Mouse (Mus musculus) left cerebral cortex, postnatal 4 days (tissue): ENCODE measurements around the gene Fam131c. TPM values are rescaled to one million over a fixed set of nuclear protein-coding genes. Genes with fewer than 3 reads are reported as not detected.

ENCODE experiments used
- DNase-seq: peaks from one replicate; pipeline ENCODE4 v3.0.0-alpha.2; 2022
- intact Hi-C: fragments of 180-260 bp; cut with DNase I; formaldehyde crosslinking; loops from one replicate; pipeline ENCODE4 v1.15.1; 2025
- total RNA-seq, 2 experiments: library from RNA; stranded (reverse); gene quantifications; 2 replicates each; pipeline ENCODE4 v1.2.3; 2021

The Fam131c gene
- total RNA-seq, 2 experiments from 2014 or later, result 32.5 to 35.1 TPM

DNA sequence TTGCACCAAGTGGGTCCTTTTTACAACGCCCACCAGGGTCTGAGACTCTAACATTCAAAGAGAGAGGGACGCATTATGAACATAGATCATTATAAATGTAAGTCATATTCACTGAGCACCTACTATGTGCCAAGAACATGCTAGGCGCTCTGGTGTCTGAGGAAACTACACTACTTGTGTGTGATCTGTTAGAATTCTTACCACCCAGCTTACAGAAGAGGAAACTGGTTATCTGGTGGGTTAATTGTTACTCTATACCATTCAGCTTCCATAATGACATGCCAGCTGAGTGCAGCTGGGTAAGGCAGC, 37.2 kb downstream of the Fam131c start:
- DNase-seq, result no peak
- intact Hi-C loops, result no loop called here

DNA sequence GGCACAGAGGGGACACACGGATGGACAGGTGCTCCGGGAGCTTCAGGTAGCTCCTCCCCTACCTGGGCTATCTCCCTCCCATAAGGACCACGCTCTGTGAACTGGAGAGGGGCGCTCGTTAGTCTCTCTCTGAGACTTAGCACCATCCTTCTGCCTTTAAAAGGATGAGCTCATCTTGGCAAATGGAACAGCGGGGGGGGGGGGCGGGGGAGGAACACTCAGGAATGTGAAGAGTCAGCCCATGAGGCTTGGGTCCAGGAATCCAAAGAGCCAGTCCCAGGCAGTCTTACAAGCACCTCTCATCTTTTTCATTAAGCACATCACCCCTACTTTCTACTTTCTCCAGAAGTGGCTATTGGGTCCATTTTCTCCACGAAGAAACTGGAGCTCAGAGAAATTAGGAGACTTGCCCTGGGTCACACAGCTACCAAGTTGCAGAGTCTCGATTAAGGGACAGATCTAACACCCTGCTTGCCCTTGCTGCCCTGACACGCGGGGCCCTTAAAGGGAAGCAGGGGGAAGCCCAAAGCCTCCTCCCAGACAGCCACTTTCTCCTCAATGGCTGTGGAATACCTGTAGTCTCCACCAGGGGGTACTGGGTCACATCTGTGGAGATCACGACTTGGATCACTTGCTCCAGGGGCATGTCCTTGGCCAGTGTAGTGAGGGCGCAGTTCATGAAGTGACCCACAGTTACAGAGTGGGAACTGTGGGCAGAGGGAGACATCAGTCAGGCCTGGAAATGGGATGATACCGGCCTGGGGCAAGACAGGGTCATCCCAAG, 38.7 kb downstream of the Fam131c start:
- intact Hi-C loops, result no loop called here
- no peak for DNase-seq

DNA sequence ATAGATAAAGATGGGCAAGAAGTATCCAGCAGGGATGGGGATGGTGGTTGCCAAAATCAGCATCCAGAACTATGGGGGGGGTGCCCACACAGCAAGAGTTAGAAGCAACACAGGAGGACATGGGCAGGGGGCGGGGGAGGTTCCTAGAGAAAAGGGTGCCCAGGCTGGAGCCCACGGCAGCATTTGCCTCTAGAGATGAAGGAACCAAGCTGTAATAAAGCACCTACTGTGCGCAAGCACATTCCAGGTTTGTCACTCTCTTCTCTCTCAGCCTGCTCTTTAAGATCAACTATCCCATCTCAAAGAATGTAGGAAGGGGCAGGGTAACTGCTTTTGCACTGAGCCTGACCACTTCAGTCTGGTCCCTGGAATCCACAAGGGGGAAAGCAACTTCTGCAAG, 40.6 kb downstream of the Fam131c start:
- no peak for DNase-seq
- intact Hi-C loops, result no loop called here

DNA sequence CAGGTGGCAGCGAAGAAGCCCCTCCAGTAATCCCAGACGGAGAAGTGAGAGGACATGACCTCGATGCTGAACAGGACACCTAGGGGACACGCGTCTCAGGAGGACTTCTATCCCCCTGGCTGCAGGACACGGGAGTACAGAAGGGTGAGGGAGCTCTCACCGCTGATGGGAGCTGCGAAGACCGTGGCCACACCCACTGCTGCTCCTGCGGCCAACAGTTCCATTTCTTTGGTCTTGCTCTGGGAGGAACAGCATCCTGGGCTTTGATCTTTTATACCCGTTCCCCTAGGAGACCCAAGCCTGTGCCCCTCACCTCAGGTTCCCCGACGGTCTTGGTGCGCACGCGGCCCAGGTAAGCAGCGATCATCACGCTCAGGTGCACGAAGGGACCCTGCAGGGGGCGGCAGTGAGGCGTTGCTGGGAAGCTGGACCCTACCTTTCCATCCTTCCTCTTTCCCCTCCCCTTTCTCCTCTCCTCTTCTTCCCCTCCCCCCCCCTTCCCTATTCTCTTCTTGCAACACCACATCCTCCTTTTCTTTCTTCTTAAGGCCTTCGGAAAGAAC, 43.5 kb downstream of the Fam131c start:
- intact Hi-C loops, result no loop called here

DNA sequence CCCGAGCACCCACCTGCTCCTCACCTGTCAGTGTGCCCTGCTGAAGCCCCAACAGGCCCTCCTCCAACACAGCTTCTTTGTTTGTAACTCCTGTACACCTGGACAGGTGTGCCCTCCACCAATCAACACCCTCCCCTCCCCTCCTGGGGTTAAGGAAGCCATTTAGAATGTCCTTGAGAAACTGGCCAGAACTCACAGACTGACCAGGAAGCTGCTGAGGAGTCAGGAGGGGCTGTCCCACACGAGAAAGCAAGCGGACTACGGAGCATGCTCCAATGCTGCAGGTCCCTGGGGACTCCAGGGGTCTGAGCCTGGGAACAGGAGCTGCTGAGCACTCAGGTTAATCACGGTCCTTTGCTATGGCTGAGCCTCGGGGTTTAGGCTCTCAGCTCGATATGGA, 47.9 kb downstream of the Fam131c start, which contains the start of gene Clcnkb:
Gene Clcnkb (minus strand): TSS at position 91 of the 400 bp plus-strand sequence.
- intact Hi-C loops, result no loop called here
- no peak for DNase-seq

More for the DNA sequence above, 43.5 kb downstream of the Fam131c start:
- no peak for DNase-seq

DNA sequence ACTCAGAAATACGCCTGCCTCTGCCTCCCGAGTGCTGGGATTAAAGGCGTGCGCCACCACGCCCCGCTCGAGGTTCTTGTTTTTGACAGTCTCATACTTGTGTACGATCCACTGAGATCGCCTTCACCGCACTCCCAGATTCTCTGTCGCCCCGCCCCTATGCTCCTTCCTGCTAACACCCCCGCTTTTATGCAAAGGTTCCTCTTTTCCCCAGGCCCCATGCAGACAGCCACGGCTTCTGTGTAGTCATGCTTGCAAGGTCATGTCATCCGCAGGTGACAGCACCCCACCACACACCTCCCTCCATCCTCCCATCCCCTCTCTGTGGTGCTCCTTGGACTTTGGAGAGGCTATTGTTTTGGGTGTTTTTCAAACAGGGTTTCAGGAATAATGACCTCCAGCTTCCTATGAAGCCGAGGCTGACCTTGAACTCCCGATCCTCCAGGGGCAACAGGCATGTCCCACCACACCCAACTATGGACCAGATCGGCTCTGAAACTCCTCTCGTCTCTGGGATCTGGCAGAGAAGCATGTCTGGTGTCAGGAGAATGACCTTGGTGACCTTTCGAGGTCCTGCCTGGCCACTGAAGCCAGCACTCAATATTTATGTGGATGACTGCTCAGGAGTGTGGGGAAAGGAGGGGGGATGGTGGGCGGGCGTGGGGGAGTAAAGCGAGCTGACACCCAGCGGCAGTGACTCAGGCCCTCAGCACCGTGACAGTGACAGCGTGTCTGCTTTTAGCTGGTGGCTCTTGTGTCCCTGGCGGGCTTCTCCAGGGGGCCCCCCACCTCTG, 51.6 kb downstream of the Fam131c start:
- no peak for DNase-seq
- intact Hi-C loops, result no loop called here

DNA sequence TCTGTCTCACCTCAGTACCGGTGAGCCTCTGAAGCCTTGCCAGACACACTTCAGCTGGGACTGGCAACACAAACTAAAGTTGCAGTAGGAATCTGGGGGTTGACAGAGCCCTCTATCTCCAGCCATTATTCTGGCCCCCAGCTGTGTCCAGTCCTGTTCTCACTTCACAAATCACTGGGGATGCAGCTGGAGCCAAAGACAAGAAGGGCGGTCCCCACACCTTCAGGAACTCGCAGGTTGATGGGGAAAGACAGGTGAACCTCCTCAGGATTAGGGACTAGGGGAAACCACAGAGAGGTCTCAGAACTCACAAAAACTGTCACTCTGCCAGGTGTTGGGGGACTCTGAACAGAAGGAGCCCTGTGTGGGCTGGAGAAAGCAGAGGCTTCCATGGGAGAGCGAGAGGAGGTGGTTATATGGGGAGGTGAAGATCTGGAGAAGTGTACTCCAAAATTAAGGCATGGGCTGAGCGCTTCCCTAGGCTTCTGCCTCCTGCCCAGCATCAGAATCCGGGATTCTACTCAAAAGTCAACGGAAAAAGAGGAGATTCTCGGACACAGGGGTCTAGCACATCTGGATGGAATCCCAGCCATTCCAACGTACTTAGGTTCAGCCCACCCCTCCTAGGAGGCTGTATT, 52.3 kb downstream of the Fam131c start, which contains the start of gene Hspb7:
Gene Hspb7 (plus strand): TSS at position 588 of the 638 bp plus-strand sequence.
- DNase-seq, result no peak
- intact Hi-C loops, result no loop called here

DNA sequence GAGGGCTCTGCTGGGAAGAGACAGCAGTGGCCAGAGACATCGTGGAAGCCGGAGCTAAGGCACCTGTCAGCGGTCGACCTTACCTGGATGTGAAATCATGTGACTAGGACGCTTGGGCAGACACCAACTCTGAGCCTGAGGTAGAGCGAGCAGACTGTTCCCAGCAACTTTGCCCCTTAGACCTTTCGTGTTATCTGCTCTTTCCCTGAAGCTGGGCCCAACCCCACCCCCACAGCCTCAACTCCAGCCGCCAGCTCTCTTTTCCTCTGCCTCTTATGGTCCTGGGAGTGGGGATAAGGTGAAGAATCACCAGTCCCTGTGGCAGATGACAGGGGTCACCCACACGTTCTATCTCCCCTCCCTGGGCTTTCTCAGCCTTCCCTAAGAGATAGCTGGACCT, 52.9 kb downstream of the Fam131c start:
- DNase-seq, result no peak
- intact Hi-C loops, result no loop called here

DNA sequence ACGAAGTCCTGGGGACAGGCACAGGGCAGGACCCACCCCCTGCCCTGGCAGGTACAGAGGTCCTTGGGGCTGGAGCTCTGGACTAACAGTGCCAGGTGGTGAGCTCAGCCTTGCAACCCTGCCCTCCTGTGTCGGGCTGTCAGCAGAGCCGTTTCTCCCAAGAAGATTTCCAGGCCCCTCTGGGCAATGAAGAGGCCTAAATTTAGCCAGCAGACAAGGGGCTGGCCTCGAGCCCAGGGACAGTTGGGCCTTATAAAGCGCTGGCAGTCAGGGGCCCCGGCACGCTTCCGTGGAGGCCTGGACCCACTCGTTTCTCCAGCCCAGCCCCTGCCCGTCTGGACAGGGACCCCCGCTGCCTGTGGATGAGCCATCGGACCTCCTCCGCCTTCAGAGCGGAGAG, 53.4 kb downstream of the Fam131c start:
- DNase-seq, result peak; percentile 78
- intact Hi-C loops, result no loop called here

DNA sequence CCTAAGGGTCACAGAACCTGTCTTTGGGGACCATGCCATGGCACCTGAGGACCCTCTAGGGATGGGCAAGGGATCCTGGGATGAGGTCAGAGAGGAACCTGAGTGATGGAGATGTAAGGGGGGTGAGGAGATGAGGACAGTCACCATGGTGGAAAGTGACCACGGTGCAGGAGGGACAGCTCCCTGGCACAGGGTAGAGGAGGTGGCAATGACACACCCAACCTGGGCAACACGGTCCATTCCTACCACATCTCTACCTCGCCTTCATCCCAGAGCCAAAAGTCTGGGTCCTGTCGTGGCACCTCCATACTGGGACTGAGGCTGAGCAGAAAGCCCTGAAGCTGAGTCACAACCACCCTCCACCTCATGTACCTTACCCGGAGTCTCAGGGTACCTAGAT, 54.8 kb downstream of the Fam131c start:
- intact Hi-C loops, result no loop called here
- DNase-seq, result no peak

DNA sequence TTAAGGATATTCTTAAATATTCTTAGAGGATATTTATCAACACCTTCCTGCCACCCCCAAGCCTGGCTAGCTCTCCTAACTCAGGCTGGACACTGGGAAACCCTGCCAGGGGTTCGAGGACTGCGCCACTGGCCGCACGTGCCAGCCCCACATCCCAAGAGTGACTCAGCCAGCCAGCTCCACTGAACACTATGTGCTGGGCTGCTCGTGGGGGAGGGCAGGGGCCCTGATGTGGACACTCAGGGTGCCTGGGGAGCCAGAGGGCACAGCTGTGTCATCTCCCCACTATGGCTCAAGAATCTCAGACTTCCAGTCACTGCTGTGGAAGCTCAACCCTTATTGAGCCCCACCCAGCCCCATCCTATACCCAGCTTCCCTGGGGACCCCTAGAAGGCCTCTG, 55.3 kb downstream of the Fam131c start:
- intact Hi-C loops, result no loop called here
- DNase-seq, result no peak

DNA sequence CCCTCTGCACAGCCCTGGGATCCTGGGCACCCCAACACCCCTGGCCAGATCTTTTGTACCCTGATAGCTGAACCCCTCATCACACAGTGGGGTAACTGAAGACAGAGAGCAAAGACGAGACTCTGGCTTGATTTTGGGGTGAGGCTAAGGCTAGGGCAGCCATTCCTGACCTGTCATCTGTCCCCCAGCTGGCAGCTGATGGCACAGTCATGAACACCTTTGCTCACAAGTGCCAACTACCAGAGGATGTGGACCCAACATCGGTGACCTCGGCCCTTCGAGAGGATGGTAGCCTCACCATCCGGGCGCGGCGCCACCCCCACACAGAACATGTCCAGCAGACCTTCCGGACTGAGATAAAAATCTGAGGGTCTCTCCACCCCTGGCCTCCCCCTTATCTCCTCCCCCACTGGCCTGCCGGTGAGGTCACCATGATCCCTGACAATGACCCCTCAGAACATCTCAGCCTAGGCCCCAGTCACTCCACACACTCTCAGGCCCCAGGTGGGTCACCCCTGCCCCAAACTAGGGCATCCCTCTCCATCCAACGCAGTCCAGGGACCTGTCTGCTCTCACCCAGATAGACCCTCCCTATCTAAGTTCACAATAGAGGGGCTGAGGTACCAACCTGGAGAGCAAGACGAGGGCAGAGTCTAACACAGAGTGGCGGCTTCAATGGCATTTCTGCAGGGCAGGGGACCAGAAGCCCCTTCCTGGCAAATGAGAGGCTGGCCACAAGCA, 55.8 kb downstream of the Fam131c start:
- intact Hi-C loops, result no loop called here

DNA sequence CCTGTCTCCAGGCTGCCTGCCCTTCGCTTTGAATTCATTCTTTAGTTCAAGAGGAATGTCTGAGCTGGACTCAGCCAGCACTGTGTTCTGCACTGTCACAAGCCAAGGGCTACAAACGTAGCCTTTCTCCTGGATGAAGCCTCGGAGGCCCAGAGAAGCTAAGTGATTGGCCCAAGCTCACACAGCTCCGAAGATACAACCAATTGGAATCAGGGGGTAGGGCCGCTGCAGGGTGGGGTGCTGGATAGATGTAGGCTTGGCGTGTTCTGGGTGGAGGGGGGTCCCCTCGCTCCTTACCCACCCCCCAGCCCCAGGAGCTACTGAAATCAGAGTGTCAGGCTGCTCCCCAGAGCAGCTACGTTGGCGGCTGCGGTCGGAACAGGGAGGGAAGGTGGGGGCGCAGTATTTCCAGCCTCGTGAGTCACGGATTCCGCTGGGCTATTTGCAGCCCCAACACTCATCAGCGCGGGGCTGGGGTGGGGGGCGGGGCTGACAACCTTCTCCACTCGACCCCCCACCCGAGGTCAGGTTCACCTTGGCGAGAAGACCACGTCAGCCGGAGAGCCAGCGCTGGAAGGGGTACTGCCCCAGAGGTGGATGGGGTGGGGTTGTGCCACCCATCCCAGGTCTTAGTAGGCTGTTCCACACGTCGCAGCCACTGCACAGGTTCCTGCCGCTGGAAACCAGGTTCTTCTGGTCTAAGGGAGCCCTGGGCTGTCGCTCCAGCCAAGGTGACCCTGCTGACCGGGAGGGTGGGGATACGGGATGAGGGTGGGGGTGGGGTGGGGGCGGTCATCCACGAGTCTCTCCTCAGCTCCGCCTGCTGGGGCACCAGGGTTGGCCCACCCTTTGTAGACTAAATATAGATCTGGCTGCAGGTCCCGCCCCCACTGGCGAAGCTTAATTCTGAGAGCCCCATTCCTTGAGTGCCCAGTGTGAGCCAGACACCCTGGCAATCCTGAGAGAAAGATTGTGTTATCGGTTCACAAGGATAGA, 57.8 kb downstream of the Fam131c start:
- DNase-seq, result peak; percentile 32
- intact Hi-C loops, result no loop called here

More for the DNA sequence above, 55.8 kb downstream of the Fam131c start:
- no peak for DNase-seq

DNA sequence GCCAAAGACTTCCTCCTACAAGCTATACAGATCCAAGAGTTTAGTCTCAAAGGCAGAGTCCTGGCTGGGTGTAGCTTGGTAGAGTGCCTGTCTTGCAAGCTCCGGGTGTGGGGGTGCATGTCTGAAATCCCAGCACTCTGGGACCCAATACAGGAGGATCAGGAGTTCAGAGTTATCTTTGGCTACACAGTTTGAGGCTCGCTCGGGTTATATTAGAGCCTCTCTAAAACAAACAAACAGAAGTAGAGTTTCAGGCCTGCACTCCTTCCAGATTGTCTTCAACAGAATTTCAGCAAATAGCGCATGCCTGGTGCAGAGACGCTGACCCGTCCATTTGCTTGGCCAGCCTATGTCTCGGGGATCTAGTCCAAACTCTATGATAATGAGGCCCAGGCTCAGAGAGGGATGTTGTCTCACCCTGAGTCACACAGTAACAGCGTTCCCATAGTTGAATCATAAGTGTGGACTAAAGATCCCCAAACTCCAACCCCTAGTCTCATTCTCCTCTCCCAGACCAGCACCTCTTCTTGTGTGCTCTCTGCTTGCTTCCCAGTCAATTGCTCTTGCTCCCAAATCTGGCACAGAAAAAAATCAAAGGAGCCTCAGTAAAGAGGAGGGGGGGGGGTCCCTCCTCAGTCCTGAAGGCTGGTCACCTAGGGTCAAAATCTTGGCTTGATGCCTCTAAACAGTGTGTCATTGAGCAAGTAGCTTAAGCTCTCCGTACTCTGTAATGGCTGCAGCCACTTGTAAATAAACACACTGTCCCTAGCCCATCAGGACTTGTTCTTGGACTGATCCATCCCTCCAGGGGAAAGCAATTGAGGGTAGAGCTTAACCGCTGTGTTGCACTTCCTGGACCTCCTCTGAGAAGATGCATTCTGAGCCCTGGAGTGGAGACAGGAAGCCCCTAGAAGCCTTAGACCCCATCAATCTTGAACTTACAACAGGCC, 59.1 kb downstream of the Fam131c start:
- DNase-seq, result no peak
- intact Hi-C loops, result no loop called here

DNA sequence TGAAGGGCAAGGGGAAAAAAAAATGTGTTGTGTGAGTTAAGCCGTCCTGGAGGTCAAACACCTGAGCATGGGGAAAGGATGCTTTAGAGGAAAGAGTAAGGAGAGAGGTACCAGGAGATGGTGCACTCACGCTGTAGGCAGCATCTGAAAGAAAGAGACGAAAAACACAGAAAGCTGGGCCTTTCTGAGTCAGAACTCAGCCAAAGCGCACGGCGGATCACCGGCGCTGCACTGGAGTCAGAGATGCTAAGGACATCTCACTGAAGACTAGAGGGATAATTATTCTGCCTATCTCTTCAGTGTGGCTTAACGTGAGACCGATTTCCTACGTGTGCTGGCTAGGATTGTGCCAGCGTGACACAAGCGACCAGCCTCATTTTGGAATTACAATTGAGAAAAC, 59.9 kb downstream of the Fam131c start:
- intact Hi-C loops, result no loop called here
- no peak for DNase-seq

DNA sequence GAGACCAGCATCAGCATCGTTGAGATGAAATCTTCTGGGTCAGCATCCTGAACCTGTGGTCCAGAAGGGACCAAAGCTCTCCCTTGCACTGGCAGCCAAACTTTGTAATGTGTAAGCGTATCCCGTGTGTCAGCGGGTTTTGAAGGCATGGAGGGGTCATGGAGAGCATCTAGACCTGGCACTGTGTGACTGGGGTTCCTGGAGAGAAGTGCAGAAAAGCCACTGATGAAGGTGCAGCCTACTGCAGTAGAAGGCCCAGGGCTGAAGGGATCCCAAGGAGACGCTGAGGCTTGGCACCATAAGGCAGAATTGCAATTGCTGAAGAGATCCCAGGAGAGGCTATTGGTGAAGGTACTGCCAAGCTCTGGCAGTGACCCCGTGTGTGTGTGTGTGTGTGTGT, 61.4 kb downstream of the Fam131c start:
- intact Hi-C loops, result no loop called here
- no peak for DNase-seq

DNA sequence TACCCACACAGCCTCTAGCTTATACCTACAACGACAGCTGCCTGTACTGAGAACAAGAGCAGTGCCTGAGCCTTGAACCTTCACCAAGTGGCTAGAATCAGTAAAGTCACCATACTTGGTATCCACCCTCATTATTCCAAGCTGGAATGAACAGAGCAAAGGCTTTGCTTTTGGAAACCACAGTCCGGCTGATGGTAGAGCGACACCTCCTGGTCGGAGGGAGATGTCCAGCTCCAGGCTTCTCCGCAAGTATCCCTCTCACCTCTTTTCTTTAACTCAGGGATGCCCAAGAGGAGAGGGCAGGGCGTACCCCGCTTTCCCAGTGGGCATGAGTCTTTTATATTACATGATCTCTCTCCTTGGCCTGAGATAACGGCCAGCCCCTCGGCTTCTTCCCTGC, 61.8 kb downstream of the Fam131c start:
- peak; percentile 36 for DNase-seq
- intact Hi-C loops, result no loop called here

DNA sequence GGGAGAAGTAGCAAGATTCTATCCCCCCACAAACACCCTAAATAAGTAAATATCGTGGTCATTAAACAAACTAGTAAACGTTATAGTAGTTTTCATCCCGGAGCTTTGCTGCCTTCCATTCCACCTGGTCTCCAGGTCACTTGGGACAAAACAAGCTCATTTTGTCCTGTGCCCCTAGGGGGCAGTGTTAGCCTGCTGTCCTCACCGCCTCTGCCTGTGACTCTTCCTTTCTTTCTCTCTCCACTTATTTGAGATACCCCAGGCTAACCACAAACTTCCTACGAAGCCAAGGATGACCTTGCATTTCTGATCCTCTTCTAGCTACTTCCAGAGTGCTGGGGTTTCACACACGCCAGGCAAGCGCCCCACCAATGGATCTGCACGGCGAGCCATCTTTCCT, 63.0 kb downstream of the Fam131c start:
- intact Hi-C loops, result no loop called here
- DNase-seq, result peak; percentile 68
